Mouse (Mus musculus) adipocyte (in vitro differentiated cells): ENCODE measurements around the gene E130114P18Rik.

Experiments
- DNase-seq: peaks from one replicate; pipeline ENCODE4 v3.0.0-alpha.2; 2016; ENCODE audit warnings: low spot score

The E130114P18Rik gene

DNA sequence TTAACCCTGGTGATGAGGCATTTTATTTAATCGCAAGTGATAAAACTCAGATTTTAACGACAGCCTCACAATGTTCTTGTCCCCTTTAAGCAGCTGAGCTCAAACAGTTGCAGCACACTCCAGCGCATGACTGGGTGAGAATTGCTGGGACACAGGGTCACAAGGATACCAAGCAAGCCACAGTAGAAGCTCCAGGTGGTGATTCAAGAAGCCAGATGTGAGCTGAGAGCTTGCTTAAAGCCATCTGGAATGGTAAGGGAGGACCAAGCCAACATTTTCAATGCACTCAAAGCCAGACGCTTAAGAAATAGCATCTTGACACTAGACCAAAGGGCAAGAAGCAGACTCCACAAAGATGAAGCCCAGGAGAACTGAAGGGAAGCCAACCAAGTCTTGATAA, 83.9 kb downstream of the E130114P18Rik start:
- DNase-seq = peak; percentile 10

DNA sequence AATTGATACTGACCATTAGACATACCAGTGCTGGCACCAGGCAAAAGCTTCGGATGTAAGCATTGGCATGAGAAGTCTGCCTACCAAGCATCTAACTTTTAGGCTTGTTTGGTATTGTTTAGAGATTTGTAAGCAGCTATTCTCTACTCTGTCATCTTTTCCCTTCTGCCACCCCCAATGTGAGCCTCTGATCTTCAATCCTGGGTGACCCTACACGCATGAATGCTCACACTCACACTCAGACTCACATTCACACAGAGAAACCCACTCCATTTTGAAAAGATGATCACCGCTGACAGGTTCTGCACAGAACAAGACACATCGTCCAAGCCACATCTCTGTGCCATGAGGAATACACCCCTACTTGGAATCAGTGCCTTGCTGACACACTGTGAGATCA, 84.8 kb downstream of the E130114P18Rik start:
- DNase-seq = no peak

DNA sequence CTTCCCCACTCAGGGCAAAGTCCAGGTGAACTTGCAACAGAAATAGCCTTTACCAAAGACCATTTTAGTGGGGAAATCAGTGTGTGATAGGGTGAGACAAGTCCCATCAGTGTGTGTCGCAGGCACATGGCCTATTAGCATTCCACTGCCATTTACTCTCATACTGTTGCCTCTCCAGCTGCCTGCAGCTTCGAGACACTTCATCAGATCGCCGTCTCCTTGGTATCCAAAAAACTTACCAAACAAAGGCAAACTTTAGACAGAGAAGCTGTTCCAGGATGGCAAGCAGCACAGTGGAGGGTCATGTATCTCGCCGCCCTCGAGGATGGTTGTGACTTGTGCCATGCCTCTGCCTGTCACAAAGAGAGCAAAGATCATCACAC, 87.5 kb downstream of the E130114P18Rik start:
- DNase-seq = no peak

DNA sequence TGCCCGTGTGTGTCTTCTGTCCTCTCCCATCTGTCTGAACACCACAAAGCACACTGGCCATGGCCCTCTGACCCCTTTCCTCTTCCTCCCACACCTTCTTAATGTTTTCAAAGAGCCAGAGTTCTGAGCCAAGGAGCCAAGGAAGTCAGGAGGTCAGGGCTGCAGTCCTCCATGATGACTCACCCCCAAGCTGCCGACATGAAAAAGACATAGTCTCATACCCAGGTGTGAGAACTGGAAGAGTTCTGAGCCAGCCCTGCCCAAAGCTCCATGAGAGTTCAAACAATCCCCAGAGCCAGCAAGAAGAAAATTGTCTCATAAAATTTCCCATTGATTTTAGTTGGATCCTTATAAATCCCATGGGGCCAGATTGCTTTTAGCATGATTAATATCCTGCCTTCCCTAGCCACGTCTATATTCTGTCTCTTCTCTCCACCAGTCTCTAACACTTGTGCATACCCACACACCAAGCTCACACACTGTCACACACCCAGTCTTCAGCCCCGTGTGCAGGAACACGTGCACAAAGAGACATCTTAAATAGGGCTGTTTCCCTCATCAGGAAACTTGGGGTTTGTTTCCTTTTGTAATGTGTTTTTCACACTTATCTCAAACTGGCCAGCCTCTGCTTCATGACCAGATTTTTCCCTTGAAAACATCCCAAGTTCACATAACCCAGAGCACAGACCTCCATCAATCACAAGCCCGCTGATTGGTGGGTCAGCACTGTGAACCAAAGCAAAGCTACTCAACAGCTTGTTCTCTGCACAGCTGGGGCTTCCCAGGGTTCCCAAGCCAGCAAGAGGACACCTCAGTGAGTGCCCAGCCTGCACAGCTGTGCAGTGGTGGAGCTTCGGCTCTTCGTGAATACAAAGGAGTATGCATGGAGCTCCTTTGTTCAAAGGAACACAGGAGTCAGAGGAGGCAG, 88.2 kb downstream of the E130114P18Rik start:
- peak; percentile 8 for DNase-seq

DNA sequence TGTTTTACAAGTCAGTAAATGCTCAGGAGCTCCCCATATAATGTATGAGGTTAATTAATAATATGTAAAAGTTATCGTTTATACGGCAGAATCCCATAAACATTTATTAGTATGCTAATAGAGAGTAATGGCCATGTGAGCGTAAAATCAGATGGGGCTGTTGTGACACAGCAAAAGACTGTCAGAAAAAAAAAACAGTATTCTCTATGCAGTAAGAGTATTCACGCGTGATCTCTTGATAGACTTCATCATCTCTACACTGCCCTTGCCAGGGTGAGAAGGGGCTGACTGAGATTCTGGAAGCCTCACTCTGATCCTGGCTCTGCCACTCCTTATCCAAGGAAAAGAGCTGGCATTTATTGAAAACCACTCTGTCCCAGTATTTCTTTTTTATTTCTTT, 91.9 kb downstream of the E130114P18Rik start:
- no peak for DNase-seq

DNA sequence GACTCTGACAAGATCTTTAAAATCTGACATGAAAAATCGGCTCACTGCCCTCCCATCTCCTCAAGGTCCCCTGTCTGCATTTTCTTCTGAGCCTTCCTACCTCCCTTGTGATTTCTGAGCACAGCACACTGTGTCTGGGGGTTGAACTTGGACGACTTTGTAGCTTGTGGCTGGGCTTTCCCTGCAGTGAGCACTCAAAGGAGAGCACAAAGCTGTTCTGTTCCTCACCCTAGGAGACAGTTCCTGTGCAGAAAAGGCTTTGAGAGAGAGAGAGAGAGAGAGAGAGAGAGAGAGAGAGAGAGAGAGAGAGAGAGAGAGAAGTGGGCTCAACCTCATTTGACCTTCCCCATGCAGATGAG, 101.3 kb downstream of the E130114P18Rik start:
- no peak for DNase-seq

DNA sequence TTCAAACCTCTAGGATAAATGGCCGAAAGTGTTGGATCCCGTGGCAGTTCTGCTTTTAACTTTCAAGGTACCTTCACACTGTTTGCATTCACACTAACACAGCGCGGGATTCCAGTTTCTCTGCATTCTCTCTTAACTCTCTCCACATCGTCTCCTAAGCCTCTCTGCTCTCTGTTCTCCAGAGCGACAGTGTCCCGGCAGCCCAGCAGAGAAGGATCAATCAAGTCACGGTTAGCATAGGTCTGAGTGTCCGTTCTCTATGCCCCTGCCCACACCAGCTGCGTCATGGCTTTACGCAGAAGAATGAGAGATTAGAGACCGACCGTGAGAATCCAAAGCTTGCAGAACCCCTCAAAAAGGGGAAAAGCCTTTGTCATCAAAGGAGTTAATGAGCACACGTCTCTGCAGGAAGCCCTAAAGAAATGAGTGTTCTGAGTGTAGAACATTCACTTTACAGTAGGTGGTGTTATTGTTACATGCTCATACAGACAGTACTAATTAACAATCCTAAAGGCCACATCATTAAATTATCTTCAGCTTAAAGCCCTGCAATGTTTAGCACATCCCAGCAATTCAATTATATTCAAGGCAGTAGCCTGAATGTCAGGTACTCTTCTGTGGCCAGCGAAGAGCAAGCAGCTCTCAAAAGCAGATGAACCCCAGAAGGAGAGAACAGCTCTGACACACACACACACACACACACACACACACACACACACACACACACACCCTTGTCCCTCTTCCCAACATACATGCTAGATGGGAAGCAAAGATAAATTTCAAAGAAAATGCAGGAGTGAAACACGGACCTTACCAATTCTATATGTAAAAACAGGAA, 101.9 kb downstream of the E130114P18Rik start:
- DNase-seq = no peak

DNA sequence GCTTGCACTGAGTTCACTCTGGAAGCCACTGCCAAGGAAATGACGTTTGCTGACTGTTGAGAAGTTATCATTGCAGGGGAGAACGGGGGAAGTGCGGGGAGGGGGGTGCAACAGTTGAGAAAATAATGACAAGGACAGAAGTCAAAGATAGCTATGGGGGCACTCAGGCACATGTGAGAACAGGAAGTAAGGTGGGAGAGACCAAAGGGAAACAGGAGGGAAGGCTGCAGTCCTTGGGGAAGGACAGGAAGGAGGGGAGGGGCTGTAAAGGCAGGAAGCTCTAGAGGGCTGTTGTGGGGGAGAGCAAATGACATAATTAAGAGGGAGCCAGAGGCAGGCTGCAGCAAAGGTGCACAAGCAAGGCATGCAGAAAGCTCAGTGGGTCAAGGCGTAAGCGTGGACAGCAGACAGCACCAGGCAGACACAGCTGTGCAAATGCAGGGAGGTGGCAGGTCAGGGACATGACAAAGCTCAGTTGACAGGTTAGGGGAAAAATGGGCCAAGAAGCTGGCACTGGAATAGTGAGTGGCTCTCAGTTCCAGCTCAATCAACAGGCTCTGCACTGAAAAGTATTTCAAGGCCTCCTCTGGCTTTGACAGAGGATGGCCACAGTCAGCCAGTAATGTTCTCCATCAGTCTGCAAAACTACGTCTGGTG, 103.9 kb downstream of the E130114P18Rik start:
- DNase-seq = no peak

DNA sequence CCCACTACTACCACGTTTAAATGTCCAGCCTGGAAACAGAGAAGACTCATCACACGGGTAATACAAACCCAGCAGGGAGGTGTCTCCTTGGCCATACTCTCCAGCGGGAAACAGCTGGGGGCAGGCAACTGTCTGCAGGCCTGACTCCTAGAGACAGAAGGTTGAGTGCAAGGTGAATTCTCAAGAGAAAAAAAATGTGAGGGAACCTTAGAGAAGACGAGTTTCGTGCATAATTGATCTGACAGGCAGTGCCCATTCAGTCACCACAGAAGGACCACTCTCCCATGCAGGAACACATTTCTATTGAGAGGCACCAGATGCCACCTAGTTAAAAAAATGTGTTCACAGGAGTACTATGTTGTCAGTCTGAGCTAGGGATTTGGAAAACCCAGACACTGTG, 105.4 kb downstream of the E130114P18Rik start:
- no peak for DNase-seq

DNA sequence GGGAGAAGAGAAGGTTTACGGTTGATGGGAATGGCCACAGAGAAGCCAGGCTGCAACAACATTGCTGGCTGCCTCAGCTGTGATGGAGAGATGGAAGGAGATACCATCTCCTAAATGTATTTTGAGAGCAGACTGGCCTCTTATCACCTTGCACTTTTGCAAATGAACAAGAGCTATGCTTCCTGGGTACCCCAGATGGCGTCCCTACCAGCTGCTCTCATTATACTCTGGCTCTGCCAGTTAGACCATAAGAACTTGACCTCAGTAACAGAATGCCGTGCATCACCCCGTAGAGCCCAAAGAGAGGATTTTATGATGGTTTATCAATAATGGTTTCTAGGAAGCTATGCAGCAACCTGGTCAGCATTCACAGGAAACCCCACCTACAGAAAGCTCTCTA, 106.0 kb downstream of the E130114P18Rik start:
- no peak for DNase-seq

DNA sequence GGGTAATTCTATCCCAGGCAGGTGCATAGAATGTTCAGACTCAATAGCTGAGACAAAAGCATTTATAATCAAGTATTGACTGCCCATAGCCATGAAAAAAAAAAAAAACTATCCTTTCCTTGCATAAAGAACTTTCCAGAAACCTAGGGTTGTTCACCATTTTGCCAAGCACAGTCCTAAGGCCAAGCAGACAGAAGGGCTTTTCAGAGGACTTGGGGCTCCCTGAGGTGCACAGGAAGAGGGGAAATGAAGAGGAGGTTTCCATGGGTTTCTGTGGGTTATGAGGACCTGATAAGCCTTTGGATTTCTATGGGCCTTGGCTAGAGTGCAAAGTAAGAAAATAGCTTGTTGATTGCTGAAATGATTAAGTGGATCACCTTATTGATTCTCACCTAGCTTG, 107.5 kb downstream of the E130114P18Rik start:
- no peak for DNase-seq

DNA sequence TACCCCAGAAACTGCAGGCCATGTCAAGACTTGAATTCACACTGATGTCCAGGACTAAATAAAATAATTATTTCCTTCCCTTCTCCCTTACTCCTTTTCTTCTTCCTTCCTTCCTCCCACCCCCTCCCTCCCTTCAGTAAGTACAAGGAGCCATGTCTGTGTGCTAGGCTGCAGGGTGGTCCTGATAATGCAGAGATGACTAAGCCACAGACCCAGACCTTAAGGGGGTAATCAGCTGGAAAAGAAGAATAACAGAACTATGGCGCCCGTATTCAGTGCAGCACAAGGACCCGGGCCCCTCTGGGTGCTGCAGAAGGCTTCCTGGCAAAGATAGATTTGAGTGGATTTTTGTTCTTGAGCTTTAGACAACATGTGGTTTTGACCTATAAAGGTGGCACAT, 108.1 kb downstream of the E130114P18Rik start:
- DNase-seq = no peak

DNA sequence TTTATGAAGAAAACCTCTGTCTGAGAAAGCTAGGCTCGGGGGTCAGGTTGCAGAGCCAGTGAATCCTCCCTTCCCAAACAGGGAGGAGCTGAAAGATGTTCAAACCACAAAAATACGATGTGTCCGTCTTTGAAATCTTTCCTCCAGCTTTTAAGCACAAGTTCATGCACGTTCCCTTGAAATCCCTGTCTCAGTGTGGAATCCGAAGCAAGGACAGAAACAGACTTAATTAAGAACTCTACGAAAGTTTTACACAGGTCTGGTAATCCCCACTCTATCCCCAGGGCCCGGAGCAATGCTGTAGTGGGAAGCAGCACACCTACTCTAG, 112.5 kb downstream of the E130114P18Rik start:
- DNase-seq = no peak

DNA sequence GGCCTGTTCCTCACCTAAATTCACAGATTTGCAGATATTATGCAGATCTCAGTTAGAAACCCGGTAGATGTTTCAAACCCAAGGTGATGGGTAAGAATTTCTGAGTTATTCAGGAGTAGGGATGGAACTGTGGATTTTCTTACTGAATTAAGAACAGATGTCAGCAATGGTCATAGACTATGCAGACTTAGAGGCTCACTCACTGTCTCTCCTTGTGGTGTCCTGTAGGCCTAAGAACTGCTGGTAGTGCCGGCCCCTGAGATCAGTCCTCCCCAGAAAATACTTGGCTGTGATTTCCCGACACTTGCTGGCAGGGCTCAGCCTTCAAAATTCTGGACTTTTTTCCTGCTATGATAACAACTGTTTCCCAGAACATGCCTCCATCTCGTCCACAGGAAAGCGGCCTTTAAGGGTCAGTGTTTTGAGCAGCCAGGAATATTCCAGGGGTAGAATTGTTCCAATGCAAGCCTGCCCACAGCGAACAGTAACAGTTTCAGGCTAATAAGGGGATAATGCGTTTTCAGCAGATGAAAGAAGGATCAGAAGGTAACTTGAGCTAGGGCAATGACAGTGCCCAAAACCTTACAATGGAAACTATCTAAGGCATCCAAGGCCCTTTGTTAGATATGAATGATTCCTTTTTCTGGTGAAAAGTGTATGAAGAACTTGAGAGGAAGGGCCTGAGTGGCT, 113.0 kb downstream of the E130114P18Rik start:
- no peak for DNase-seq

DNA sequence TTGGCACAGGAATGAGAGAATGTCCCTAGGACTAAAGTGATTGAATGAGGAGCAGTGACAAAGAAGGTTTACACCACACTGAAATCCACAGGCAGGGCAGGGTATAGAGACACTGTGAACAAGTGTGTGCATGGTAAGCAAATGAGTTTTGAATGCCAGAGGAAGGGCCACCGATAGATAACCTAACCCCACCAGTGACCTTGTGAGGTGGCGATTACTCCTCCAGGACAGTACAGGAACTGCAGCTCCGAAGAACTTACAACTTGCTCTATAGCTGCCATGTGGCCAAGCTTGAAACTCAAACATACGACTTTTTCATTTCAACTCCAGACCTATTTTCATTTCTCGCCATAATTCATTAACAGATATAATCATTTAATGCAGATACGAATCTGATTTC, 114.0 kb downstream of the E130114P18Rik start:
- no peak for DNase-seq

DNA sequence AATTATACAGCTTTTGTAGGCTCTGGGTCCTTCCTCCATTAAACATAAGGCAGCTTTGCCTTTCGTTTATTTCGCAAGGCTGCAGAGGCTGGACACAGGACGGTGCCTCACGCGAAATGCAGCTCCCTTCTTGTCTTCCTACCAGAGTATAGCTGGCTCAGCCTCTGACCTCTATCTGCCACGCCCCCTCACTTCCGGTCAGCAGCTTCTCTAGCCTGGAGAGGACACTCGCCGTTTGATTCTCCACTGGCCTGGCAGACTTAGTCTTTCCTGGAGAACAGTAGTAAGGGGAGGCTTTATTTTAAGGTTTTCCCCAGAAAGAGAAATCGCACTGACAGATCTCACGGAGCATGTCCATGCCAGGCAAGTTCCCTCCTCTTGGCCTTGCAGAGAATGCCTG, 115.0 kb downstream of the E130114P18Rik start:
- peak; percentile 4 for DNase-seq

DNA sequence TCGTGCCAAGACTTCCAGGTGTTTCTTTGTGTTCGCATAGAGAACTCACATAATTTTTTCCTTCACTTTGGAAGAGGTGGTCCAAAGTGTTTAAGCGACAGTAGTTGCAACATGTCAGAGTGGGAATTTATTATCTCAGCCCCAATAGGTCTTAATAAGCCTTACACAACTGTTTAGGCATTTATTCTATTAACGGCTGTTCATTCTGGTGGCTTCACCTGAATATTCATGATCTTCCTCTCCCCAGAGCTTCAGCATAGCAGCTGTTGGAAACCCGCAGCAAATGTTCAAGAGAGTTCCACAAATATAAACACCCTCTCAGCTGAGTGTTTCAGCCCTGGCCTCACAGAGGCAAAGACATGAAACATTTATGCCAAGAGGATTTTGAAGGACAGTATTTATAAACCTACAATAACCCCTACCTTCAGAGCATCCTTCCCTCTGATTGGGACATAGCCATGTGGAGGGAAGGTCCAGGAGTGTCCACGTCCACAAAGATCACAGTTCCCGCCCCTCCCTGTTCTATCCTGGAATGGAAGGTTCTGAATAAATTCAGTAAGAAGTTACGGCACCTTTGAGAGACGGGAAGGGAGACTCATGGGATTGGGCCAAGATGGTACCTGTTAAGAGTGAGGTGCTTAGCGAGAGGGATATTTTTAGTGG, 116.1 kb downstream of the E130114P18Rik start:
- no peak for DNase-seq

DNA sequence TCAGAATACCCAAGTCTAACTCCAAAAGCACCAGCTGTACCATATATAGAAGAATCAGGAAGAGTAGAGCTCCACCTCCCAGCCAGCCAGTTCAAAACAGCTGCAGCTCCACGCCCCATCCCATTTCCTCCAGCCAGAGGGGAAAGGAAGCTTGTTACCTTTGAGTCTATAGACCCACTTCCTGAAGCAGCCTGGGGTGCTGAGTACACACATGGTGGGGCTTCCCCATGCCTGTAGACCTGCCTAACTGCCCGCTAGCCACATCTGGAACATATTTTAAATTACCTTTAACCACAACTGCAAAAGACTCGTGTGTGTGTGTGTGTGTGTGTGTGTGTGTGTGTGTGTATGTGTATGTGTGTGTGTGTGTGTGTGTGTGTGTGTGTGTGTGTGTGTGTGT, 120.3 kb downstream of the E130114P18Rik start:
- no peak for DNase-seq

DNA sequence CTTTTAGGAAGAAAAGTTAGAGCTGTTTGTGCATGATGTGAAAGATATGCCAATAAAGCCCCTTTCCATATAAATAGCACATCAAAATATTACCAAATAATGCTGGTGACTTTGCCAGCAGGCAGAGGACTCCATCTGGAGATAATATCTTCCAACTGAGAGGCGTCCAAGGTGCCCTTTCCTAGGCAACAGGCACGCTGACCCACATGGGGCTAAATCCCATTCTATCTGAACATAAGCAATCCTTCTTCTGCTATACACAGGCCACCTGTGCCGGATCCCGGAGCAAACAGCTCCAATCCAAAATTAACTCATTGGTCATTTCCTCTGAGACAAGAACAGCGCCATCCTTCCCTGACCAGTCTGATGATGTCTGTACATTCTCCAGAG, 128.3 kb downstream of the E130114P18Rik start:
- no peak for DNase-seq

DNA sequence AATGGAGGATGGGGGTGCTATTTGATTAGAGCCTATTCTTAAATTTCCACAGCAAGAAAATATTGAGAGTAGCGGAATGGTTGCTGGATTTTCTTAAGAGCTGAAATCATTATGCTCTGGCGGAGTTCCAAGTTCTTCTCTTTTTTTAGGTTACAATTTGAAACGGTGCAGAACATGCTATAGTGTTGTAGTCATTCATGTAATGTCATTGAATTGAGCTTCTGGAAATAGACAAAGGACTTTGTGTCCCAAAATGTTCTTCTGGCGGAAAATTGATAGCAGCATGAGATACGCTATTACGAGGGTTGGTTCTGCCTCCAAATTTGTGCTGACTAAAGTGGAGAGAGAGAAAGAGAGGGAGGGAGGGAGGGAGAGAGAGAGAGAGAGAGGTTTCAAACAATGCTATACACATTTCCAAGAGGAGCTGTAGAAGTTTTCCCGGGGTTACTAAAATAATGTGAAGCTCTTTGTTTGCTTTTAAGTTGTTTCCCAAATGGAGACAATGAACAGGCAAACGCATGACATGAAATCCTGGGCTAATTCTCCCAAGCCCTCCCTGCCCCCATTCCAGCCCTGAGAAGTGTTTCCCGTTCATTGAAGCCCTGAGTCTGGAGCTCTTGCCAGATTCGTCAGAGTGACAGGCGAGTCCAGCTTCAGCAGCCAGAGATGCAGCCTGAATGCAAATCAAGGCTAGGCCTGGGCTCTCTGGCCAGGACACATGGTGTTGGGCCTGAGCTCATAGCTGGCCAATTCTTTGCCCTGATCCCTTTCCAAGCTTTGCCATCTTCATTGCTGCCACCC, 128.9 kb downstream of the E130114P18Rik start:
- DNase-seq = no peak

DNA sequence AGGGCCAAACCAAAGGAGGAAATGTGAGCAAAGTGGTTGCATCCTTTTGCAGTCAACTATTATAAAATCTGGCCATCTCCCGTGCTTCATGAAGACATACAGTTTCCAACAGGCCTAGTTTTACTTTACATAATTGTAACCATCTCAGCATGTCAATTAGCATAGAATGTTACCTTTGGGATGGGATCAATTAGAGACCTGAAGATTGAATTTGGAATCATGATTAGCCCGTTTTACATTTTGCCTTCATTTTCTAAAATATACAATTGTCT, 129.5 kb downstream of the E130114P18Rik start:
- DNase-seq = no peak
